Mouse (Mus musculus) CH12.LX (cell line): ENCODE measurements at regions not wholly inside any gene's neighbourhood (a gene's known extent, or its start where the extent isn't known, plus 50 kb on each side); places are given as distances from the start of the nearest gene placed in this dataset.

Experiments used
- BHLHE40 ChIP-seq: IDR thresholded peaks from 2 replicates; pipeline ENCODE4 v1.6.1; 2011; ENCODE audit warnings: mild to moderate bottlenecking, low read depth, low read length, improper control_type of control experiment
- CTCF ChIP-seq, 2 experiments: IDR thresholded peaks in 1 of 2; conservative IDR thresholded peaks in 1 of 2; 2 replicates each; pipeline ENCODE4 v1.5.1; 2011 to 2012; ENCODE audit warnings: low read depth in 2 of 2, low read length in 2 of 2, improper control_type of control experiment in 1 of 2, inconsistent platforms in 1 of 2, mild to moderate bottlenecking in 1 of 2, moderate library complexity in 1 of 2
- ETS1 ChIP-seq: conservative IDR thresholded peaks from 2 replicates; pipeline ENCODE4 v1.6.1; 2012; ENCODE audit warnings: low read depth, mild to moderate bottlenecking, inconsistent platforms, low read length, improper control_type of control experiment, moderate library complexity
- GABPA ChIP-seq: IDR thresholded peaks from 2 replicates; pipeline ENCODE4 v1.6.1; 2012; ENCODE audit warnings: low read depth, low read length, improper control_type of control experiment, inconsistent platforms; ENCODE audit not compliant: insufficient replicate concordance
- HCFC1 ChIP-seq: IDR thresholded peaks from 2 replicates; pipeline ENCODE4 v1.6.1; 2012; ENCODE audit warnings: low read depth, mild to moderate bottlenecking, inconsistent platforms, low read length, improper control_type of control experiment
- KAT2A ChIP-seq: IDR thresholded peaks from 2 replicates; pipeline ENCODE4 v1.6.1; 2012; ENCODE audit warnings: low read length, improper control_type of control experiment, inconsistent platforms; ENCODE audit not compliant: insufficient replicate concordance
- MAZ ChIP-seq: IDR thresholded peaks from 2 replicates; pipeline ENCODE4 v1.6.1; 2012; ENCODE audit warnings: low read depth, mild to moderate bottlenecking, inconsistent platforms, low read length, improper control_type of control experiment, moderate library complexity
- NELFE ChIP-seq: IDR thresholded peaks from 2 replicates; pipeline ENCODE4 v1.6.1; 2011; ENCODE audit warnings: low read depth, low read length, improper control_type of control experiment
- PAX5 ChIP-seq: IDR thresholded peaks from 2 replicates; pipeline ENCODE4 v1.6.1; 2012; ENCODE audit warnings: low read length, inconsistent platforms, mixed read lengths
- POLR2A ChIP-seq: IDR thresholded peaks from 2 replicates; pipeline ENCODE4 v1.6.1; 2011; ENCODE audit warnings: low read depth, mild to moderate bottlenecking, improper control_type of control experiment, low read length
- SIN3A ChIP-seq: IDR thresholded peaks from 2 replicates; pipeline ENCODE4 v1.6.1; 2012; ENCODE audit warnings: low read length, improper control_type of control experiment, inconsistent platforms
- TBP ChIP-seq: conservative IDR thresholded peaks from 2 replicates; pipeline ENCODE4 v1.6.1; 2011; ENCODE audit warnings: low read depth, low read length, improper control_type of control experiment
- ZMIZ1 ChIP-seq: IDR thresholded peaks from 2 replicates; pipeline ENCODE4 v1.6.1; 2012; ENCODE audit warnings: low read depth, mild to moderate bottlenecking, inconsistent platforms, low read length, improper control_type of control experiment
- ZNF384 ChIP-seq: IDR thresholded peaks from 2 replicates; pipeline ENCODE4 v1.6.1; 2012; ENCODE audit warnings: low read depth, low read length, improper control_type of control experiment, inconsistent platforms

- TF ChIP-seq ZMIZ1 (no peak), ZNF384 (no peak), BHLHE40 (no peak), GABPA (no peak), MAZ (no peak), POLR2A (no peak), TBP (no peak), ETS1 (no peak), NELFE (no peak), CTCF (conservative IDR thresholded peaks at IDR 0.05 in 1 of 2, IDR thresholded peaks at IDR 0.05 in 1 of 2; ENCODE audit: low read depth in 2 of 2, low read length in 2 of 2) (no peak), SIN3A (no peak), KAT2A (no peak), PAX5 (no peak), HCFC1 (no peak)
These were observed 50.8 kb upstream of the Lrpap1 start for GRCm38 (mm10) chr5:35156371-35156770.
